Mouse (Mus musculus) CH12.LX (cell line): ENCODE data around the gene Sema3f. TPM values are rescaled to one million over a fixed set of nuclear protein-coding genes. Genes with fewer than 3 reads are reported as not detected.

Experiments
- DNase-seq: peaks from one replicate; pipeline ENCODE4 v3.0.0-alpha.2; 2013; ENCODE audit errors: extremely low read depth
- H3K27ac ChIP-seq: 2 replicates; pipeline ENCODE4 v1.5.1; 2012; ENCODE audit warnings: low read depth, mild to moderate bottlenecking, control low read depth, moderate library complexity; ENCODE audit not compliant: insufficient read depth
- H3K27me3 ChIP-seq: replicated peaks from 2 replicates; pipeline ENCODE3; 2012; ENCODE audit warnings: inconsistent platforms
- H3K36me3 ChIP-seq, 2 experiments: replicated peaks in 1 of 2; 2 replicates each; pipeline versions ENCODE3 to v1.6.1; 2012; ENCODE audit warnings: inconsistent platforms in 1 of 2, low read length in 1 of 2, mild to moderate bottlenecking in 1 of 2, mixed read lengths in 1 of 2, moderate library complexity in 1 of 2; ENCODE audit not compliant: control insufficient read depth in 1 of 2, insufficient read depth in 1 of 2
- H3K4me1 ChIP-seq, 2 experiments: 2 replicates each; pipeline ENCODE4 v1.6.1; 2012; ENCODE audit warnings: inconsistent platforms in 1 of 2, moderate library complexity in 1 of 2; ENCODE audit not compliant: insufficient read depth in 2 of 2, control insufficient read depth in 1 of 2
- H3K4me2 ChIP-seq: 2 replicates; pipeline ENCODE4 v1.6.1; 2012; ENCODE audit warnings: low read depth, mild to moderate bottlenecking, control low read depth; ENCODE audit not compliant: poor library complexity, insufficient read depth, severe bottlenecking
- H3K4me3 ChIP-seq, 3 experiments: fragments of 150-350 bp in 1 of 3; sonication (generic) in 1 of 3; replicated peaks in 1 of 3; 2 replicates each; pipeline versions ENCODE3 to v1.5.1; 2011 to 2012; ENCODE audit warnings: low read depth in 2 of 3, low read length in 2 of 3, mild to moderate bottlenecking in 2 of 3, moderate library complexity in 2 of 3, control low read depth in 1 of 3, improper control_type of control experiment in 1 of 3, inconsistent platforms in 1 of 3, mixed read lengths in 1 of 3; ENCODE audit not compliant: poor library complexity in 1 of 3
- H3K79me2 ChIP-seq: replicated peaks from 2 replicates; pipeline ENCODE4 v1.6.1; 2012; ENCODE audit warnings: mild to moderate bottlenecking, moderate library complexity; ENCODE audit not compliant: control insufficient read depth, poor library complexity, insufficient read depth, severe bottlenecking; ENCODE audit errors: extremely low read depth
- H3K9ac ChIP-seq: 2 replicates; pipeline ENCODE4 v1.6.1; 2012; ENCODE audit warnings: low read depth, mild to moderate bottlenecking, control low read depth, moderate library complexity; ENCODE audit not compliant: insufficient read depth
- H3K9me3 ChIP-seq: replicated peaks from 2 replicates; pipeline ENCODE3; 2012; ENCODE audit warnings: low read length, inconsistent platforms, mixed read lengths
- CTCF ChIP-seq, 2 experiments: IDR thresholded peaks in 1 of 2; conservative IDR thresholded peaks in 1 of 2; 2 replicates each; pipeline ENCODE4 v1.5.1; 2011 to 2012; ENCODE audit warnings: low read depth in 2 of 2, low read length in 2 of 2, improper control_type of control experiment in 1 of 2, inconsistent platforms in 1 of 2, mild to moderate bottlenecking in 1 of 2, moderate library complexity in 1 of 2
- E2F4 ChIP-seq: IDR thresholded peaks from 2 replicates; pipeline ENCODE4 v1.6.1; 2011; ENCODE audit warnings: low read depth, low read length, improper control_type of control experiment; ENCODE audit not compliant: insufficient replicate concordance
- GABPA ChIP-seq: IDR thresholded peaks from 2 replicates; pipeline ENCODE4 v1.6.1; 2012; ENCODE audit warnings: low read depth, low read length, improper control_type of control experiment, inconsistent platforms; ENCODE audit not compliant: insufficient replicate concordance
- HCFC1 ChIP-seq: IDR thresholded peaks from 2 replicates; pipeline ENCODE4 v1.6.1; 2012; ENCODE audit warnings: low read depth, mild to moderate bottlenecking, inconsistent platforms, low read length, improper control_type of control experiment
- JUND ChIP-seq: conservative IDR thresholded peaks from 2 replicates; pipeline ENCODE4 v1.6.1; 2011; ENCODE audit warnings: low read depth, low read length, improper control_type of control experiment
- KAT2A ChIP-seq: IDR thresholded peaks from 2 replicates; pipeline ENCODE4 v1.6.1; 2012; ENCODE audit warnings: low read length, improper control_type of control experiment, inconsistent platforms; ENCODE audit not compliant: insufficient replicate concordance
- MAFK ChIP-seq: IDR thresholded peaks from 2 replicates; pipeline ENCODE4 v1.6.1; 2011; ENCODE audit warnings: low read length, improper control_type of control experiment; ENCODE audit not compliant: insufficient replicate concordance
- MAX ChIP-seq: IDR thresholded peaks from 2 replicates; pipeline ENCODE4 v1.6.1; 2011; ENCODE audit warnings: low read length, improper control_type of control experiment
- MAZ ChIP-seq: IDR thresholded peaks from 2 replicates; pipeline ENCODE4 v1.6.1; 2012; ENCODE audit warnings: low read depth, mild to moderate bottlenecking, inconsistent platforms, low read length, improper control_type of control experiment, moderate library complexity
- MXI1 ChIP-seq: IDR thresholded peaks from 2 replicates; pipeline ENCODE4 v1.6.1; 2011; ENCODE audit warnings: mild to moderate bottlenecking, low read depth, low read length, improper control_type of control experiment
- MYC ChIP-seq: IDR thresholded peaks from 2 replicates; pipeline ENCODE4 v1.6.1; 2011; ENCODE audit warnings: low read depth, mild to moderate bottlenecking, improper control_type of control experiment, low read length
- POLR2A ChIP-seq: IDR thresholded peaks from 2 replicates; pipeline ENCODE4 v1.6.1; 2011; ENCODE audit warnings: low read depth, mild to moderate bottlenecking, improper control_type of control experiment, low read length
- POLR2AphosphoS2 ChIP-seq: IDR thresholded peaks from 2 replicates; pipeline ENCODE4 v1.6.1; 2011; ENCODE audit warnings: low read depth, low read length, improper control_type of control experiment
- RAD21 ChIP-seq: IDR thresholded peaks from 2 replicates; pipeline ENCODE4 v1.6.1; 2011; ENCODE audit warnings: low read depth, mild to moderate bottlenecking, low read length, improper control_type of control experiment, moderate library complexity
- RCOR1 ChIP-seq: conservative IDR thresholded peaks from 2 replicates; pipeline ENCODE4 v1.6.1; 2012; ENCODE audit warnings: low read depth, mild to moderate bottlenecking, inconsistent platforms, low read length, improper control_type of control experiment
- SMC3 ChIP-seq: IDR thresholded peaks from 2 replicates; pipeline ENCODE4 v1.6.1; 2011; ENCODE audit warnings: low read depth, low read length, improper control_type of control experiment
- ZC3H11A ChIP-seq: IDR thresholded peaks from 2 replicates; pipeline ENCODE4 v1.6.1; 2012; ENCODE audit warnings: low read depth, mild to moderate bottlenecking, inconsistent platforms, low read length, improper control_type of control experiment
- ZKSCAN1 ChIP-seq: IDR thresholded peaks from 2 replicates; pipeline ENCODE4 v1.6.1; 2012; ENCODE audit warnings: low read depth, inconsistent platforms, low read length, improper control_type of control experiment, borderline replicate concordance
- ZMIZ1 ChIP-seq: IDR thresholded peaks from 2 replicates; pipeline ENCODE4 v1.6.1; 2012; ENCODE audit warnings: low read depth, mild to moderate bottlenecking, inconsistent platforms, low read length, improper control_type of control experiment
- ZNF384 ChIP-seq: IDR thresholded peaks from 2 replicates; pipeline ENCODE4 v1.6.1; 2012; ENCODE audit warnings: low read depth, low read length, improper control_type of control experiment, inconsistent platforms
- dilution Hi-C: fragments of 300-500 bp; cut with MboI; formaldehyde crosslinking; loops from 2 replicates; pipeline ENCODE4 v1.14.3; 2020; ENCODE audit warnings: low sequenced_read_pairs; ENCODE audit not compliant: extremely low pct_unique_long_range_greater_than_20kb, extremely low pct_ligation_motif_present
- in situ Hi-C: fragments of 300-500 bp; cut with MboI; formaldehyde crosslinking; loops from 3 replicates; pipeline ENCODE4 v1.14.3; 2019; ENCODE audit warnings: low sequenced_read_pairs, low pct_ligation_motif_present, low pct_unique_long_range_greater_than_20kb, mixed read lengths
- polyA plus RNA-seq: library from polyadenylated mRNA; unstranded; fragments of >175 nt; gene quantifications from 2 replicates; pipeline ENCODE4 v1.2.1, GENCODE M21; 2012; ENCODE audit warnings: low read depth; ENCODE audit not compliant: insufficient read length
- total RNA-seq, 2 experiments: library from RNA; depleted of rRNA; stranded (reverse); fragments of 300-350 nt in 1 of 2; fragments of >200 nt in 1 of 2; gene quantifications; 2 replicates each; pipeline ENCODE4 v1.2.3; 2012 to 2014

The Sema3f gene
- total and polyA plus RNA-seq, 3 experiments = 0.24 to 1.1 (median 0.36) TPM

GRCm38 (mm10) chr9:107738841-107739202, 28.5 kb upstream of the Sema3f start:
- Histone ChIP-seq H3K4me1 (no peaks in the 10 kb centered on the region), H3K36me3 (peaks cover 48 to 62% of the 10 kb centered on the region in 2 experiments), H3K9me3 (no peaks in the 10 kb centered on the region), H3K4me2 (no peak overlapping the region), H3K27me3 (peaks cover 27% of the 10 kb centered on the region), H3K9ac (no peak overlapping the region), H3K27ac (no peak overlapping the region), H3K79me2 (no peaks in the 10 kb centered on the region), H3K4me3 (no peak overlapping the region)
- in situ Hi-C loops (loop anchor here (5.0 kb wide), 1 partner anchor 52 kb away; no protein-coding TSS in a partner anchor), dilution Hi-C loops (no loop called here)
- no peak for TF ChIP-seq HCFC1
- peak; percentile 46; a peak in 3 of 4 replicates for TF ChIP-seq CTCF (conservative IDR thresholded peaks at IDR 0.05 in 1 of 2, IDR thresholded peaks at IDR 0.05 in 1 of 2; ENCODE audit: low read depth in 2 of 2, low read length in 2 of 2)
- no peak for TF ChIP-seq ZMIZ1
- peak; percentile 32 for DNase-seq

- no peak overlapping the region for H3K27ac ChIP-seq
- H3K9ac ChIP-seq = no peak overlapping the region
- H3K9me3 ChIP-seq = no peaks in the 10 kb centered on the region
- dilution Hi-C loops = no loop called here
- TF ChIP-seq POLR2AphosphoS2 (no peak; the same call in 1 of the 2 replicates), GABPA (no peak), JUND (no peak), E2F4 (no peak), MAZ (0 out of 2 replicates have a peak, but pooled peaks have one; percentile 33), MAFK (no peak), SMC3 (peak; percentile 90), KAT2A (no peak), POLR2A (peak; percentile 28; the same call in 1 of the 2 replicates), ZKSCAN1 (no peak), ZC3H11A (peak; percentile 22), ZMIZ1 (peak; percentile 61; the same call in 1 of the 2 replicates), MAX (peak; percentile 51; the same call in 1 of the 2 replicates), RCOR1 (no peak), ZNF384 (no peak), MYC (0 out of 2 replicates have a peak, but pooled peaks have one; percentile 25), RAD21 (peak; percentile 79), MXI1 (no peak), CTCF (conservative IDR thresholded peaks at IDR 0.05 in 1 of 2, IDR thresholded peaks at IDR 0.05 in 1 of 2; ENCODE audit: low read depth in 2 of 2, low read length in 2 of 2) (peak; percentile 91)
- TF ChIP-seq, all 38 proteins: peak for 9
- Histone ChIP-seq H3K4me2 (no peak overlapping the region), H3K4me1 (no peaks in the 10 kb centered on the region), H3K27me3 (peaks cover 28% of the 10 kb centered on the region), H3K79me2 (no peaks in the 10 kb centered on the region), H3K36me3 (peaks cover 43 to 57% of the 10 kb centered on the region in 2 experiments), H3K4me3 (no peak overlapping the region)
- in situ Hi-C loops = loop anchor here (5.0 kb wide), 1 partner anchor 51 kb away; no protein-coding TSS in a partner anchor
- peak; percentile 80 for DNase-seq
Measured at GRCm38 (mm10) chr9:107738020-107738840, 28.0 kb upstream of the Sema3f start.
